Mouse (Mus musculus) liver, embryonic 12.5 days (tissue): ENCODE measurements around the gene Tbc1d8. TPM values are rescaled to one million over a fixed set of nuclear protein-coding genes. Genes with fewer than 3 reads are reported as not detected.

Experiments
- ATAC-seq: fragments of 200-750 bp; cut with Nextera tagmentation; 2 replicates; pipeline ENCODE4 v1.8.0; 2017; ENCODE audit warnings: moderate number of reproducible peaks, mild to moderate bottlenecking, moderate library complexity
- H3K27ac ChIP-seq: fragments of 300-500 bp; sonication (generic); 2 replicates; pipeline ENCODE4 v1.5.1; 2016; ENCODE audit warnings: mild to moderate bottlenecking
- H3K27me3 ChIP-seq: fragments of 300-500 bp; sonication (generic); replicated peaks from 2 replicates; pipeline ENCODE4 v1.6.1; 2016; ENCODE audit warnings: mild to moderate bottlenecking, moderate library complexity
- H3K36me3 ChIP-seq: fragments of 300-500 bp; sonication (generic); 2 replicates; pipeline ENCODE4 v1.6.1; 2016; ENCODE audit warnings: mild to moderate bottlenecking, moderate library complexity
- H3K4me1 ChIP-seq: fragments of 300-500 bp; sonication (generic); 2 replicates; pipeline ENCODE4 v1.6.1; 2016
- H3K4me2 ChIP-seq: fragments of 300-500 bp; sonication (generic); 2 replicates; pipeline ENCODE4 v1.6.1; 2016; ENCODE audit warnings: mild to moderate bottlenecking, moderate library complexity
- H3K4me3 ChIP-seq: fragments of 300-500 bp; sonication (generic); 2 replicates; pipeline ENCODE4 v1.5.1; 2016; ENCODE audit warnings: mild to moderate bottlenecking, moderate library complexity
- H3K9ac ChIP-seq: fragments of 300-500 bp; sonication (generic); 2 replicates; pipeline ENCODE4 v1.6.1; 2016; ENCODE audit warnings: mild to moderate bottlenecking, moderate library complexity
- H3K9me3 ChIP-seq: fragments of 300-500 bp; sonication (generic); replicated peaks from 2 replicates; pipeline ENCODE4 v1.6.1; 2016; ENCODE audit warnings: mild to moderate bottlenecking, moderate library complexity
- WGBS: fragments of 180-500 bp; shearing (Covaris S2); methylation state at CpG from one replicate; pipeline ENCODE4 v1.1.7; 2016; ENCODE audit not compliant: insufficient replicate concordance; 5-methylcytosine and 5-hydroxymethylcytosine counted together
- polyA plus RNA-seq: library from polyadenylated mRNA; unstranded; fragments of >200 nt; fragmentation: Nextera tagmentation; extraction: Ambion mirVana; gene quantifications from 2 replicates; pipeline ENCODE4 v1.2.1, GENCODE M21; 2016

The Tbc1d8 gene
- polyA plus RNA-seq, 1 experiment from 2014 or later: 5.0 TPM

DNA sequence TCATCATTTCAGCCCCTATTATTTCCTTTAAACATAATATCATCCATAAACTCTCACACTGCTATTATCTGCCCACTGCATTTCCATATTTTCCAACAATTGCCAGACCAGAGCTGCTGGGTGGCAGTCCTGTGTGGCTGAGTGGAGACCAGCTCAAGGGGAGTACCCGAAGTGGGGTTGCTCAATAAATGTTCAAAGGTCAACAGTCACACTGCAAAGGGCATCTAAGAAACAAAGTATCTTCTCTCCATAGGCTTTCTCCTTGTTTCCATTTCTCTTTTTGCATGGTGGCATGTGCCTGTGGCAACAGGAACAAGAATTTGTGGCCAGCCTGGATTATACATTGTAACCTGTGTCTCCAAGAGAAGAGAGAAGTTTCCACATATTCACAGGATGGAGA, 2.2 kb downstream of the Tbc1d8 start:
- peak overlapping the region; percentile 92 for H3K4me2 ChIP-seq
- H3K4me1 ChIP-seq: peaks cover 49% of the 10 kb centered on the region
- peaks cover 3% of the 10 kb centered on the region; the same call in 1 of the 2 replicates for H3K36me3 ChIP-seq
- no peak overlapping the region for H3K27ac ChIP-seq
- no peak for ATAC-seq
- H3K4me3 ChIP-seq: no peak overlapping the region
- 74% methylated on average over 1 of the region's 1 CpGs for WGBS
- H3K9me3 ChIP-seq: 0 out of 2 replicates have a peak, but pooled peaks cover 3% of the 10 kb centered on the region
- H3K9ac ChIP-seq: no peak overlapping the region
- no peaks in the 10 kb centered on the region for H3K27me3 ChIP-seq

- Histone ChIP-seq H3K4me3 (no peak overlapping the region), H3K27me3 (no peaks in the 10 kb centered on the region), H3K4me1 (peaks cover 58% of the 10 kb centered on the region), H3K27ac (no peak overlapping the region), H3K9me3 (0 out of 2 replicates have a peak, but pooled peaks cover 7% of the 10 kb centered on the region), H3K4me2 (no peak overlapping the region), H3K36me3 (peaks cover 3% of the 10 kb centered on the region; the same call in 1 of the 2 replicates), H3K9ac (no peak overlapping the region)
- ATAC-seq: no peak
- WGBS: 85% methylated on average over 9 of the region's 9 CpGs
Observed at GRCm38 (mm10) chr1:39474516-39474915, 4.0 kb downstream of the Tbc1d8 start.

DNA sequence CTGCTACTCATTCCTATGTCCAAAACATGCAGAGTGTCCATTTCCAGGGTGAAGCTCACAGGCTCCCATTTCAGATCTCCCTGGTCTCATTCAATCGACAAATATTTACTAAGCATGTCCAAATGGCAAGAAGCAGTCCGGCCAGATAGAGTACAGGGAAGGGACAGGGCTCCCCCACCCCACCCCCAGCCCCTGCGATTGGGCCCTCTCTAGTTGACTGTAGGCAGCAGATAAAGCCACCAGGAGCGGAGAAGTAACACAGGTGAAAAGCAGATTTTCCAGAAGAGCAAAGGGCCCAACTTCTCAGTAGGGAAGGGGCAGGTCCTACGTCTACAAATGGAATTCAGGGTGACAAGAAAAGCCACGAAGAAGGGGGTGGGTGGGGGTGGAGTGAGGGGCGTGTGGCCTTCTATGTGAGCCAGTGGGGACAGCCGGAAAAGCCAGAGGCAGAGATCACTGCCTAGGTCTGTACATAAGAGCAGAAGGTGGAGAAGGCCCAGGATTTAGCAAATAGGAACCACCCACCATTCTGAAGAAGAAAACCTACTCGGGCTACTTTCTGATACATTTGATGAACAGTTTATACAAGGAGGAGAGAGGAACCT, 7.2 kb downstream of the Tbc1d8 start:
- 0 out of 2 replicates have a peak overlapping the region, but pooled peaks have one; percentile 14 for H3K9ac ChIP-seq
- H3K27ac ChIP-seq: peak overlapping the region; percentile 54; the same call in 1 of the 2 replicates
- ATAC-seq: peak; percentile 85
- H3K27me3 ChIP-seq: no peaks in the 10 kb centered on the region
- WGBS: 30% methylated on average over 9 of the region's 9 CpGs
- peak overlapping the region; percentile 50 for H3K4me2 ChIP-seq
- H3K9me3 ChIP-seq: 0 out of 2 replicates have a peak, but pooled peaks cover 7% of the 10 kb centered on the region
- H3K36me3 ChIP-seq: peaks cover 3% of the 10 kb centered on the region; the same call in 1 of the 2 replicates
- peaks cover 56% of the 10 kb centered on the region for H3K4me1 ChIP-seq
- H3K4me3 ChIP-seq: no peak overlapping the region

- Histone ChIP-seq H3K4me1 (peaks cover 66% of the 10 kb centered on the region), H3K4me3 (no peak overlapping the region), H3K27ac (no peak overlapping the region), H3K27me3 (no peaks in the 10 kb centered on the region), H3K36me3 (no peaks in the 10 kb centered on the region), H3K9me3 (0 out of 2 replicates have a peak, but pooled peaks cover 4% of the 10 kb centered on the region), H3K4me2 (no peak overlapping the region), H3K9ac (no peak overlapping the region)
- ATAC-seq: no peak
- 43% methylated on average over 7 of the region's 7 CpGs for WGBS
Observed at GRCm38 (mm10) chr1:39468982-39469381, 9.6 kb downstream of the Tbc1d8 start.

GRCm38 (mm10) chr1:39466526-39466925, 12.0 kb downstream of the Tbc1d8 start:
- Histone ChIP-seq H3K36me3 (no peaks in the 10 kb centered on the region), H3K9me3 (0 out of 2 replicates have a peak, but pooled peaks cover 4% of the 10 kb centered on the region), H3K27ac (no peak overlapping the region), H3K4me1 (peaks cover 78% of the 10 kb centered on the region), H3K4me2 (no peak overlapping the region), H3K9ac (no peak overlapping the region), H3K27me3 (no peaks in the 10 kb centered on the region), H3K4me3 (no peak overlapping the region)
- no peak for ATAC-seq
- 75% methylated on average over 13 of the region's 13 CpGs for WGBS

- H3K36me3 ChIP-seq: no peaks in the 10 kb centered on the region
- H3K4me2 ChIP-seq: no peak overlapping the region
- H3K9me3 ChIP-seq: no peaks in the 10 kb centered on the region
- 92% methylated on average over 3 of the region's 3 CpGs for WGBS
- ATAC-seq: no peak
- no peak overlapping the region for H3K4me3 ChIP-seq
- H3K27me3 ChIP-seq: no peaks in the 10 kb centered on the region
- H3K4me1 ChIP-seq: peaks cover 83% of the 10 kb centered on the region
- no peak overlapping the region for H3K9ac ChIP-seq
- H3K27ac ChIP-seq: no peak overlapping the region
Observed at GRCm38 (mm10) chr1:39464760-39465159, 13.8 kb downstream of the Tbc1d8 start.

GRCm38 (mm10) chr1:39462937-39463444, 15.6 kb downstream of the Tbc1d8 start:
- Histone ChIP-seq H3K9ac (no peak overlapping the region), H3K27ac (peak overlapping the region; percentile 31; the same call in 1 of the 2 replicates), H3K9me3 (no peaks in the 10 kb centered on the region), H3K4me1 (peaks cover 70% of the 10 kb centered on the region), H3K36me3 (no peaks in the 10 kb centered on the region), H3K4me3 (no peak overlapping the region), H3K4me2 (no peak overlapping the region), H3K27me3 (no peaks in the 10 kb centered on the region)
- 78% methylated on average over 6 of the region's 6 CpGs for WGBS
- peak; percentile 61 for ATAC-seq

DNA sequence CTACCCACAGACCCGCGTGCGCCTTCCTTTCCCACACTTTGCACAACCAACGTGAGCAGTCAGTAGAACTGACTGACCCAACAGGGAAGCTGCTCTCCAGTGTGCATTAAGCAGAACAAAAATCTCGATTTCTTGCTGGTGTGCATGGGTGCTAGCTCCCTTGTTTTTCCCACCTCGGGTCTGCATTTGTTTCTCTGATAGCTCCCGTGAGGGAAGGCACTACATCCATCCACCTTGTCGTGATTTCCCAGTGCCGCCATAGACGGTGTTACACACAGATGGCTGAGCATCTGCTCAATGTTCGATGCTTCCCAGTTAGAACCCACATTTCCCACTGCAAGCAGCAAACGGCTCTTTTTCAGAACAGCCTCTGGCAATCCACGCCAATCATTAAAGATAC, 16.5 kb downstream of the Tbc1d8 start:
- Histone ChIP-seq H3K4me3 (no peak overlapping the region), H3K9me3 (no peaks in the 10 kb centered on the region), H3K4me2 (no peak overlapping the region), H3K9ac (no peak overlapping the region), H3K4me1 (peaks cover 63% of the 10 kb centered on the region), H3K27ac (0 out of 2 replicates have a peak overlapping the region, but pooled peaks have one; percentile 31), H3K36me3 (no peaks in the 10 kb centered on the region), H3K27me3 (no peaks in the 10 kb centered on the region)
- no peak for ATAC-seq
- WGBS: 81% methylated on average over 13 of the region's 13 CpGs

DNA sequence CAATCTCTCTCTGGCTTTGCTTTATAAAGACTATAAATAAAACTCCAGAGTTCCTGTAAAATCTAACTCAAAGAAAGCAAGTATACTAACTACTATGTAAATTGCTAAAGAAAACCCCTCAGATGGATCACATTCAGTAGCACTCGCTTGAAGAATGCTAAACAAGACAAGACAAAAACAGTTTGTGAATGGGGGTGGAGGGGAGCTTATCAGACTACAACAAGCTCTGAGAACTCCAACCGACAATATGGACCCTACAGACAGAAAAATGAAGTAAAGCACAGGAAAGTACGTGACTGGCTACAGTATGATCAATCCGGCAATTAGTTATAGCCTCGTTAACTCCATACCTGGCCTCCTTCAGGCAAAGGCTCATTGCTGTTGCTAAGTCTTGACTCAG, 18.1 kb downstream of the Tbc1d8 start:
- no peak overlapping the region for H3K9ac ChIP-seq
- WGBS: 19% methylated on average over 5 of the region's 5 CpGs
- no peak overlapping the region for H3K4me3 ChIP-seq
- H3K36me3 ChIP-seq: no peaks in the 10 kb centered on the region
- peak overlapping the region; percentile 36 for H3K4me2 ChIP-seq
- peak; percentile 61 for ATAC-seq
- H3K4me1 ChIP-seq: peaks cover 59% of the 10 kb centered on the region
- no peaks in the 10 kb centered on the region for H3K27me3 ChIP-seq
- peak overlapping the region; percentile 79 for H3K27ac ChIP-seq
- no peaks in the 10 kb centered on the region for H3K9me3 ChIP-seq

- WGBS: 70% methylated on average over 13 of the region's 13 CpGs
- H3K4me2 ChIP-seq: no peak overlapping the region
Observed at GRCm38 (mm10) chr1:39457887-39458874, 20.4 kb downstream of the Tbc1d8 start.

DNA sequence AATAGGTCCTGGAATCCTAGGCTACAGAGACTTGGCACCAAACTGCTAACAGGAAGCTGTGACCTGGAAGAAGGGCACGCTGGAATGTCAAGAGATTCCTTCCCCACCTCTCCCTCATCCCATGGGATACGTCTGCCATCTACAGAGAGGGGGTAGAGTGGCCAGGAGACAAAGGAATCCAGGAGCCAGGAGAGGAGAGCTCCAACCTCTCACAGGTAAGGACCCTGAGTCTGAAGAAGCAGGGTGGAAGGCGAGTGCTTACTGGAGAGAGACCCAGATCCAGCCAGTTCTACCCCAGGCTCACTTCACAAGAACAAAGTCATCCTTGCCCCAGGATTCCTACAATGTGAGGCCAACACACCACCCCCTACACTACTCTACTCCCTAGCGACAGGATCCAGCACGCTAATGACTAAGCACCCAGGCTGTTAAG, 22.1 kb downstream of the Tbc1d8 start:
- H3K4me1 ChIP-seq: peaks cover 67% of the 10 kb centered on the region
- WGBS: 63% methylated on average over 5 of the region's 5 CpGs

More at GRCm38 (mm10) chr1:39457887-39458874, 20.4 kb downstream of the Tbc1d8 start:
- no peak overlapping the region for H3K9ac ChIP-seq
- no peak for ATAC-seq
- no peak overlapping the region for H3K4me3 ChIP-seq
- no peaks in the 10 kb centered on the region for H3K9me3 ChIP-seq
- no peaks in the 10 kb centered on the region for H3K36me3 ChIP-seq
- no peaks in the 10 kb centered on the region for H3K27me3 ChIP-seq
- peaks cover 70% of the 10 kb centered on the region for H3K4me1 ChIP-seq
- no peak overlapping the region for H3K27ac ChIP-seq

More for the DNA sequence above, 22.1 kb downstream of the Tbc1d8 start:
- H3K9ac ChIP-seq: no peak overlapping the region
- no peaks in the 10 kb centered on the region for H3K36me3 ChIP-seq
- H3K4me3 ChIP-seq: no peak overlapping the region
- H3K4me2 ChIP-seq: no peak overlapping the region
- ATAC-seq: no peak
- no peaks in the 10 kb centered on the region for H3K9me3 ChIP-seq
- no peaks in the 10 kb centered on the region for H3K27me3 ChIP-seq
- no peak overlapping the region for H3K27ac ChIP-seq
